Mouse (Mus musculus) CD4-positive, CD25-positive, alpha-beta regulatory T cell (primary cell): Measurements from ENCODE around the gene Olfr965. TPM values are rescaled to one million over a fixed set of nuclear protein-coding genes. Genes with fewer than 3 reads are reported as not detected.

Experiments used
- polyA plus RNA-seq: library from polyadenylated mRNA; unstranded; fragments of 100-300 nt; shearing (Covaris generic); gene quantifications from one replicate; pipeline ENCODE4 v1.2.1, GENCODE M21; 2017

Gene Olfr965
- not detected for polyA plus RNA-seq

GRCm38 (mm10) chr9:39711053-39711452, at the start of gene Olfr965:
Gene Olfr965, plus strand, starts transcription at chr9:39711353.

GRCm38 (mm10) chr9:39666905-39667304, 44.2 kb upstream of the Olfr965 start, which contains the start of gene Olfr963:
Gene Olfr963, plus strand, starts transcription at chr9:39667205.

GRCm38 (mm10) chr9:39707017-39707416, 4.1 kb upstream of the Olfr965 start, which contains the start of gene Olfr149:
Gene Olfr149, minus strand, starts transcription at chr9:39707117.

DNA sequence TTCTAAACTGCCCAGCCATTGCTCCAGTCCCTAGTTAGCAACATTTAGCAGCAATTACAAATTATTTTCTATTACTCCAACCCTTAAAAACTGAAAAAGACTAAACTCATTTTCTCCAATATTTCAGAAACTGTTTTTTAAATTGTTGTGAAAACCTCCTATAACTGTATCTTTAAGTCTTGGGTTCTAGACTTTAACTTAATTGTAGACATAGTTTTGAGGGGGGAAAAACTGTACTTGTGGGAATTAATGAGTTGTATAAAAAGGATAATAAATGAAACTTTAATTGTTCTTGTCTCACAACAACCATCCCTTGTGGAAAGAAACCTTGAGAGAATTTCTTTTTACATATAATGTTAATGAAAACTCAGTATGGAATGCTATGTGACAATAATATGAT, 19.5 kb downstream of the Olfr965 start, which contains the start of gene Olfr150:
TSS of gene Olfr150 (plus strand) at position 301 of the 400 bp plus-strand sequence.

GRCm38 (mm10) chr9:39745949-39746348, 34.8 kb downstream of the Olfr965 start, which contains the start of gene Olfr967:
Gene Olfr967, plus strand, starts transcription at chr9:39746249.

Other genes starting within 250 kb of the Olfr965 start
- gene Olfr955, start 239.4 kb upstream of the Olfr965 start, polyA plus RNA-seq, result not detected
- not detected for gene Olfr44, start 217.4 kb upstream of the Olfr965 start, polyA plus RNA-seq
- not detected for gene Olfr957, start 195.5 kb upstream of the Olfr965 start, polyA plus RNA-seq
- not detected for gene Olfr958, start 157.3 kb upstream of the Olfr965 start, polyA plus RNA-seq
- gene Olfr959, start 135.8 kb upstream of the Olfr965 start, polyA plus RNA-seq, result not detected
- gene AW551984, start 107.0 kb upstream of the Olfr965 start, polyA plus RNA-seq, result 0.11 TPM
- 0.08 TPM for gene Olfr148, start 100.7 kb upstream of the Olfr965 start, polyA plus RNA-seq
- gene Olfr960, start 90.0 kb upstream of the Olfr965 start, polyA plus RNA-seq, result not detected
- not detected for gene Olfr961, start 66.3 kb upstream of the Olfr965 start, polyA plus RNA-seq
- gene Olfr963, start 44.1 kb upstream of the Olfr965 start, polyA plus RNA-seq, result not detected
- not detected for gene Olfr149, start 4.2 kb upstream of the Olfr965 start, polyA plus RNA-seq
- gene Olfr150, start 19.6 kb downstream of the Olfr965 start, polyA plus RNA-seq, result not detected
- gene Olfr967, start 34.9 kb downstream of the Olfr965 start, polyA plus RNA-seq, result not detected
- gene Olfr968, start 71.9 kb downstream of the Olfr965 start, polyA plus RNA-seq, result 0.06 TPM
- not detected for gene Olfr969, start 79.6 kb downstream of the Olfr965 start, polyA plus RNA-seq
- not detected for gene Olfr970, start 97.5 kb downstream of the Olfr965 start, polyA plus RNA-seq
- not detected for gene Olfr971, start 125.5 kb downstream of the Olfr965 start, polyA plus RNA-seq
- gene Olfr972, start 155.1 kb downstream of the Olfr965 start, polyA plus RNA-seq, result not detected
- gene Olfr229, start 196.0 kb downstream of the Olfr965 start, polyA plus RNA-seq, result not detected
- 0.10 TPM for gene Olfr974, start 226.1 kb downstream of the Olfr965 start, polyA plus RNA-seq
- gene Olfr975, start 240.7 kb downstream of the Olfr965 start, polyA plus RNA-seq, result not detected
- gene Olfr976, start 249.8 kb downstream of the Olfr965 start, polyA plus RNA-seq, result not detected